Mouse (Mus musculus) testis, adult 10 weeks (tissue): ENCODE results near the gene AC124502.3. TPM values are rescaled to one million over a fixed set of nuclear protein-coding genes. Genes with fewer than 3 reads are reported as not detected.

Experiments
- polyA plus RNA-seq: library from polyadenylated mRNA; stranded (reverse); fragments of 350-450 nt; fragmentation: Illumina TruSeq; extraction: RNeasy Lipid Tissue Mini Kit (QIAGEN cat#74804); gene quantifications from one replicate; pipeline ENCODE4 v1.2.3, GENCODE M21; 2014; ENCODE audit warnings: low read depth, low replicate concordance

Gene AC124502.3
- 1.3 TPM for polyA plus RNA-seq

GRCm38 (mm10) chr19:5038709-5039156 is at the start of gene AC124502.3, which contains the start of gene B4gat1:
Gene AC124502.3, plus strand, starts transcription at chr19:5038891.
Gene B4gat1, plus strand, starts transcription at chr19:5038826.

GRCm38 (mm10) chr19:4990256-4990625 is 48.5 kb upstream of the AC124502.3 start, which contains the start of gene Npas4:
Gene Npas4, minus strand, starts transcription at chr19:4990316.

GRCm38 (mm10) chr19:5023621-5024479 is 14.8 kb upstream of the AC124502.3 start, which contains the start of gene Slc29a2:
Gene Slc29a2, plus strand, starts transcription at chr19:5023860.

GRCm38 (mm10) chr19:5040862-5041523 is 2.3 kb downstream of the AC124502.3 start, which contains the start of gene Brms1:
Gene Brms1, plus strand, starts transcription at chr19:5041354.

DNA sequence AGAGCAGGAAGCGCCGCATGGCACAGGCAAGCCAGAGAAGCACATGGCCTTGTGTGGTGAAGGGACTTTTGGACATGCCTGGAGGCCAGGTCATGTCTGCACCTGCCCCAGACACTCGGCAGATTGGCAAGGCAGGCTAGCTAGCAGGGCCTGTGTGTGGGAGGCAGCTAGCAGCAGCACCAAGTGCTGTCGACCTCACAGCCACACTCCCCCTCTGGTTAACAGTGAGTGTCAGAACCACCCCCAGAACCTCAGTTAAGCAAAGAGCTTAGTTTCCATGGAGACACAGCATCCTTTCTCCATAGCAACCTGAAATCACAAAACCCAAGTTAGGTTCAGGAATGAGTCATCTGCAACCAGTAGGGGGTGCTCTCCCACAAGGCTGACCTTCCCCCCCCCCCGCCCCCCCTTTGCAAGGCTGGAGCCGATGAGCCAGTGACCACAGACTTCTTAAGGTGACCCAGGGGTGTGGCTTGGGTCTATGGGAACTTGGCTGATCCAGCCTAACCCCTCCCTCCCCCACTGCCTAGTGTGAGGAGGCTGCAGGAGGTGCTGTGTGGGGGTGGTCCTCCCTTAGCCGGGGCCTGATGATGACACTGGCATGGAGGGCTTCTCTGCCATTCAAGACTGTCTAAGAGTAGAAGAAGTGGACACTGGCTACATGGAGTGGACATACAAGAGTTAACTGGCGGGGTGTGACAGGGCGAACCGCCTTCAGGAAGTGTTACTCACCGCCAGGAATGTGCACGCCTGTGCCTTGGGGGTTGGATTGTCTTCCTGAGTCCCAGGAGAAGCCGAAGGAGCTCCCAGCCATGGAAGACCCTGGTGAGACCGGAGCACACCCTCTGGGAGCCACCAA is 11.6 kb downstream of the AC124502.3 start, which contains the start of gene Rin1:
Gene Rin1 (plus strand): TSS at position 435 of the 859 bp plus-strand sequence.

GRCm38 (mm10) chr19:5067867-5068569 is 29.3 kb downstream of the AC124502.3 start, which contains the start of gene Cd248:
Gene Cd248, plus strand, starts transcription at chr19:5068078.

DNA sequence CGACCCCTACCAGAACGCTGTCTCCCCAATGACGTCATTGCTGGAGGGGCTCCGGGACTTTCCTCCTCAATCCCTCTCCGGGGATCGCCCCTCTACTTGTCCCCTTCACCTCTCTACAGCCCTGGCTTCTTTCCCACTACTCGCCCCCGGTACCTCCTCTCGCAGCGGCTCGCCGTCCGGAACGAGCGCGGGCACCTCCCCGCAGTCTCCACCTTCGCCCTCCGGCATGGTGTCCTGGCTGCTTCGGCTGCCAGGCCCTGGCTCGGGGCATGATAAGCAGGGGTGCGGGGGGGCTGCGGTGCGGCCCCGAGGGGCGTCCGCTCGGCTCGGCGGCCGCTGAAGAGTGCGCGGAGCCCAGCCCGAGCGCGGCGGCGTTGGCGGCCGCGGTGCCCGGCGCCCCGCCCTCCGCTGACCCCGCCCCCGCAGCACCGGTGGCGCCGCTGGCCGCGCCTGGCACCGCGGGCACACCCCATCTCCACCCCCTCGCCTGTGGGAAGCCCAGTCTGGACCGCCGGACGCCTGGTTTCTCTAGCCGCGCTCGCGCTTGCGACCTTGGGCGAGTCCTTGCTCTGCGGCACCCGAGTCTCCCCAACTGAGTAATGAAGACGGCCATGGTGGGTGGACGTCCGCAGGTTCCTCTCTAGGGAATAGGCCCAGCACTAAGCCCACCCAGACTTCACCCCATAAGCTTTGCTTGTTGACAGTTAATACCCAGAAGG is 46.6 kb downstream of the AC124502.3 start, which contains the start of gene Tmem151a:
Gene Tmem151a (minus strand): TSS at position 387 of the 719 bp plus-strand sequence.

DNA sequence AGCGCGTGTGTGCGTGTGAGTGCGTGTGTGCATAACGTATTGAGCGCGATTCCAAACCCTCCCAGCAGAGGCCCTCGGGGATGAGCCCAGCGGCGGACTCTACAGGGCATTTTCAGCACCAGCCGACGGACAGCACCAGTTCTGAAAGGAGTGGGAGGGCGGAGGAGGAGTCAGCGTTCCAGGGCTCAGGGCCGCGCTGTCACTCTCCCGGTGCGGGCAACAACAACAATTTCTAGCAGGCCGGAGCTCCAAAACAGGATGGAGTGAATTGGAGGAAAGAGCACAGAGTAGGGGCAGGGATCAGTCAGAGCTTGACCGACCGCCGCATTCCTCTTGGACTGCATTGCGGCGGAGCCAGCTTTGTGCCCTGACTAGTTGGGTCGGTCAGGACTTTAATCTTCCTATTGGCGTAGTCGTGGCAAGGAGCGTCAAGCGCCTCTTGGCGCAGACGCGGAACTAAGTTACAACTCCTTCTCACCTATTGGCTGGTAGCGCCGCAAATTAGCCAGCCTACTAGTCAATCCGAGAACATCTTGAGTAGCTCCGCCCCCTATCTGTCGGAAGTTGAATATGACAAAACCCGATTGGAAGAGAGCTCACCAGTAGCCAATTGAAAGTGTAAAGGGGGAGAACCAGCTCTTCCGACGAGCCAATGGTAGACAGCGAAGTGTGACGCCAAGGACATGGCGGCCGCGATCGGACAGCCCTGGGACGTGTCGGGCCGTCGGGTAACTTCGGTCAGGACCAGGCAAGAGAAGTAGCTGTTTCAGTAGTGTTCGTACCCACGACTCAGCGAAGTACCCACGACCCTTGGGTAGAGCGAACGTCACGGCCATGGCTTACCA is 49.4 kb downstream of the AC124502.3 start, which contains the start of gene Yif1a:
Gene Yif1a (plus strand): TSS at position 655 of the 845 bp plus-strand sequence.

GRCm38 (mm10) chr19:5098363-5099143 is 59.9 kb downstream of the AC124502.3 start, which contains the start of gene Cnih2:
Gene Cnih2, minus strand, starts transcription at chr19:5098521.

Other genes with a start within 250 kb of the AC124502.3 start
- 11.1 TPM for gene Rbm4, start 245.0 kb upstream of the AC124502.3 start, polyA plus RNA-seq
- 4.2 TPM for gene Gm21992, start 227.3 kb upstream of the AC124502.3 start, polyA plus RNA-seq
- gene Rbm14, start 227.3 kb upstream of the AC124502.3 start, polyA plus RNA-seq = 7.7 TPM
- gene Ccs, start 199.6 kb upstream of the AC124502.3 start, polyA plus RNA-seq = 1.5 TPM
- gene Ccdc87, start 199.5 kb upstream of the AC124502.3 start, polyA plus RNA-seq = 31.7 TPM
- 10.1 TPM for gene Ctsf, start 183.8 kb upstream of the AC124502.3 start, polyA plus RNA-seq
- gene Actn3, start 161.0 kb upstream of the AC124502.3 start, polyA plus RNA-seq = 0.50 TPM
- gene Zdhhc24, start 160.2 kb upstream of the AC124502.3 start, polyA plus RNA-seq = 6.2 TPM
- gene Bbs1, start 132.3 kb upstream of the AC124502.3 start, polyA plus RNA-seq = 10.4 TPM
- 3.0 TPM for gene Dpp3, start 110.6 kb upstream of the AC124502.3 start, polyA plus RNA-seq
- 0.28 TPM for gene Peli3, start 95.8 kb upstream of the AC124502.3 start, polyA plus RNA-seq
- 36.5 TPM for gene Mrpl11, start 76.7 kb upstream of the AC124502.3 start, polyA plus RNA-seq
- gene Npas4, start 48.6 kb upstream of the AC124502.3 start, polyA plus RNA-seq = 0.14 TPM
- gene Slc29a2, start 15.0 kb upstream of the AC124502.3 start, polyA plus RNA-seq = not detected
- 1.8 TPM for gene B4gat1, start 65 bp upstream of the AC124502.3 start, polyA plus RNA-seq
- 8.2 TPM for gene Brms1, start 2.5 kb downstream of the AC124502.3 start, polyA plus RNA-seq
- gene Rin1, start 11.6 kb downstream of the AC124502.3 start, polyA plus RNA-seq = 1.6 TPM
- gene Cd248, start 29.2 kb downstream of the AC124502.3 start, polyA plus RNA-seq = 0.10 TPM
- 4.4 TPM for gene Tmem151a, start 46.6 kb downstream of the AC124502.3 start, polyA plus RNA-seq
- 24.1 TPM for gene Yif1a, start 49.6 kb downstream of the AC124502.3 start, polyA plus RNA-seq
- 1.4 TPM for gene Cnih2, start 59.6 kb downstream of the AC124502.3 start, polyA plus RNA-seq
- gene Rab1b, start 68.2 kb downstream of the AC124502.3 start, polyA plus RNA-seq = 4.9 TPM
- gene Klc2, start 79.7 kb downstream of the AC124502.3 start, polyA plus RNA-seq = 6.3 TPM
- gene Pacs1, start 234.2 kb downstream of the AC124502.3 start, polyA plus RNA-seq = 44.3 TPM